Mouse (Mus musculus) gastrocnemius, adult 8-10 months (tissue): ENCODE data around the gene Irx5. TPM values are rescaled to one million over a fixed set of nuclear protein-coding genes. Genes with fewer than 3 reads are reported as not detected.

Source experiments
- DNase-seq, 2 experiments: peaks; one replicate each; pipeline ENCODE4 v3.0.0; 2022; ENCODE audit warnings: low spot score in 2 of 2
- total RNA-seq, 4 experiments: library from RNA; stranded (reverse); gene quantifications; 2 replicates each; pipeline ENCODE4 v1.2.4; 2022

Irx5 gene
- total RNA-seq: under 1 TPM in 3 of 4 experiments, not detected in 1; 0.17 to 0.49 (median 0.22) TPM

DNA sequence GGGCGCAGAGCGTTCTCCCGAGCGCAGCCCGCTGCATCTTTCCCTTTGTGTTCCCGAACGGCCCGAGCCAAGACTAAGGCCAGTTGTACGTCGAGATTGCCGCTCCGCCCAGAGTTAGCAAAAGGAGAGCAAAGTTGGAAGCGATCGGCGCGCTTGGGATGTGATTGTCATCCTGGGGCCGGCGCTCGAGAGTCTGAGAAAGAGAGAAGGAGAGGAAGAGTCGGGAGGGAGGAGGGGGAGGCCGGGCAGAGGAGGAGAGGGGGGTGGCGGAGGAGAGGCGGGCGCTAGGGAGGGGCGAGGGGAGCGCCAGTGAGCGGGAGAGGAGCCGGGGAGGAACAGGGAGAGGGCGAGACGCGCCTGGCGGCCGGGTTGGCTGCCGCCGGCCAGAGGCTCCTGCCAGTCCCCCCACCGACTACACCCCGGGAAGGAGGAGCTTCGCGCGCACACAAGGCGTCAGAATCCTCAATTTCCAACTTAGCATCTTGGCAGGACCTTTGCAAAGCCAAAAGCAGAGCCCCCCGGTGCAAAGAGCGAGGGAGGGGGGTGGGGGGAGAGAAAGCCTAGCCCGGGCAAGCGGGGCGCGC lies at the start of gene Irx5:
Gene Irx5 (plus strand): TSS at position 228 of the 584 bp plus-strand sequence.
- DNase-seq: no peak

DNA sequence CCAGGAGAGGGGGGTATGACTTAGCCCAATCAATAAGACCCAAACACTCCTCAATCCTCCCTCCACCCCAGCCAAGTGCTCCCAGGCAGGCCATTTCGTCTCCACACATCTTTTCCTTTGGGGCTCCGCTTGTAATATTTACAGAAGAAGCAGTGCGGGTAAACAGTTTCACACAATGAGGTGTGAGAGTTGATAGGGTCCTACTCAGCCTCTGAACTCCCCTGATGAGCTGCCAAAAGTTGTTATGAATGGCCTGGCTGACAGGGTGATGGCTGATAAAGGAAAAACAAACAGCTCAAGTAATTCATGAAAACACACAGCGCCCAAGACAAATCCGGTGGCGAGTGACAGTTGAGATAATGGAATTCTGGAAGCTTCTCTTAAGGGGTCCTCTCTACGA lies 45.2 kb upstream of the Irx5 start:
- DNase-seq: no peak

GRCm38 (mm10) chr8:92313707-92314106 lies 43.7 kb upstream of the Irx5 start:
- no peak for DNase-seq

DNA sequence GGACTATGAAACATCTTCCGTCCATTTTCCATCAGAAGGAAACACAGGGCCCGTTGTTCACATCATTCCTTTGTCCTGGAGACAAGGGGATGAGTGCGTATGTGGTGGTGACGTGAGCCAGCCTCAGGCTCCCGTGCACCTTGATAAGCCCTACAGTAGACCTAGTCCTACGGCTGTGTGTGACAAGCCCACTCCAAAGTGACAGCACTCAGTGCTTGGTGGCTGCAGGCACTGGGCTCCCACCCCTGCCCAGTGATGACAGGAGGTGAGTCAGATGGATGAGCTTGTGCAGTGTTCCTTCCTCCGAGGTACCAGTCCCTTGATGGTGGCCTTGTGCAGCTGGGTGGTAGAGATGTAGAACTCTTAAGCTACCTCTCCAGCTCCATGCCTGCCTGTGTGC lies 33.7 kb upstream of the Irx5 start:
- DNase-seq: no peak

DNA sequence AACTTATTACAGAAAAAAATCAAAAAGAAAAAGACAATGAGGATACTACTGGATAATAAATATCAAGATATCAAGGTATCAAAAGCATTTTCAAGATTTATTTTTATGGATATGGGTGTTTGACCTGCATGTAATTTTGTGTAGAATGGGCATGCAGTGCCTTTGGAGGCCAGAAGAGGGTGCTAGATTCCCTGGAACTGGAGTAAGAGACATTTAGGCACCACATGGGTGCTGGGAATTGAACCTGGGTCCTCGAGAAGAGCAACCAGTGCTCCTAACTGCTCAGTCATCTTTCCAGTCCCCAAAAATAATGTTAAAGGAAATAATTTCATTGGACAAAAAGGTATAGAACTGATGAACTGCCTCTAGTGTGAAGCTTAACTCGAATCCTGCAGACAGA lies 30.2 kb upstream of the Irx5 start:
- DNase-seq: no peak

DNA sequence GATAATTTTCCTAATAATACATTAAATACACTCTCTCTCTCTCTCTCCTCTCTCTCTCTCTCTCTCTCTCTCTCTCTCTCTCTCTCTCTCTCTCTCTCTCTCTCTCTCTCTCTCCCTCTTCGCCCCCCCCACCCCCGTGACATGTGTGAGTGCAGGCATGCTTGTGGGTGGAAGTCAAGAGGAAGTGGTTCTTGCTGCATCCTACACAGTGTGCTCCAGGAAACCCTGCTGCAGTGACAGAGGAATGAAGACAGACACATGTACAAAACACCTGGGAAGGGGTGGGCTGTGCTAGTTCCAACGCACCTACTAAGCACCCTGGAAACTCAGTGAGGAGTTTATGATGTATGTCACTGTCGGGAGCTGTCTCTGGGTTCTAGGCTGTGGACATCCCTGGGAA lies 28.2 kb upstream of the Irx5 start:
- no peak for DNase-seq

GRCm38 (mm10) chr8:92331811-92332210 lies 25.6 kb upstream of the Irx5 start:
- no peak for DNase-seq

DNA sequence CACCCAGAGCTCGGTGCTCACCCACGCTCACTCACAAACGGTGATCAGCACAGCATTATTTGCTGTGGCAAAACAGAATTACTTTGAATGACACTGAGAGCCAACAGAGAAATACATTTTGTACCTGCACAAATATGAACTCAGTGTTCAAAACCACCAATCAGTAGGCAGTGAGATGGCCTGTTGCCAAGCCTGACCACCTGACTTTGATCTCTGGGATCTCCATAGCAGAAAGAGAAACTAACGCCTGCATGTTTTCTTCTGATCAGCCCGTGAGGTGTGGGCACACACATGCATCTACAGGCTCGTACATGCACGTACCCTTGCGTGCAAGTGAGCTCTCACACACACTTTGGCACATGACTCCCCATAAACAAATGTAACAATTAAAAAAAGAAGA lies 24.0 kb upstream of the Irx5 start:
- DNase-seq: no peak

DNA sequence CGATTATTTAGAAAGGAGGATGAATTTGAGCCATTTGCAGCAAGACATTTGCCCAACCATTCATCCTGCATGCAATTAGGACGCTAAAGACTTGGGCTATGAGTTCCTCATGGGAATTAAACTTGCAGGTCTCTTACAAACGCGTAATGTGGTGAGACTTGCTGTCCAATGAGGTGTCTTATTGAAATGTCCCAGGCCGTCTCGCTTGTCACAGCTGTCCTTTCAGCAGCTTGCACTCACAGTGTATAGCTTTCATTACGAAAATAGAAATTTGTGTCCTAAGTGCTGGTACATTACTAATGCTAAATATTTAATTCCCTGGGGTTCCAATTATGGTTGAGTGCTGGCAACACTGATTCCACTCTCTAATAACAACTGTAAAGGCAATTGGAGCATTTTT lies 22.3 kb upstream of the Irx5 start:
- no peak for DNase-seq

DNA sequence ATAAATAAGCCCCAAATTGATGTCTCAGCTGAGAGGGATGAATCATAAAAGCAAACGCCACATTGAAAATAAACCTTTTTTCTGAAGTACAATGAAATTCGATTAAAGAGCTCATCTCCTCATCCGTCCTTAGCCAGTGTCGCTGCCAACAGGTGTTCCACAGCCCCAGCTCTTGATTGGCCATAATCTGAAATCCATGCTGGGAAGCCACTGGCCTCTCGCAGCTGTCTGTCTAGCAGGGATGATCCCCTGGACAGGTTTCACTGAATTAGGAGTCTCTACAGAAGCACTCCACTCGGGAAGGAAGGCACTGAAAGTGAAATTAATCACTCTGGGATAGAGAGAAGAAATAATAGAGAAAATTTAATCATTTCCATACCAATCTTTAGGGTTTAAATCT lies 21.4 kb upstream of the Irx5 start:
- no peak for DNase-seq

GRCm38 (mm10) chr8:92343544-92343943 lies 13.9 kb upstream of the Irx5 start:
- DNase-seq: no peak

DNA sequence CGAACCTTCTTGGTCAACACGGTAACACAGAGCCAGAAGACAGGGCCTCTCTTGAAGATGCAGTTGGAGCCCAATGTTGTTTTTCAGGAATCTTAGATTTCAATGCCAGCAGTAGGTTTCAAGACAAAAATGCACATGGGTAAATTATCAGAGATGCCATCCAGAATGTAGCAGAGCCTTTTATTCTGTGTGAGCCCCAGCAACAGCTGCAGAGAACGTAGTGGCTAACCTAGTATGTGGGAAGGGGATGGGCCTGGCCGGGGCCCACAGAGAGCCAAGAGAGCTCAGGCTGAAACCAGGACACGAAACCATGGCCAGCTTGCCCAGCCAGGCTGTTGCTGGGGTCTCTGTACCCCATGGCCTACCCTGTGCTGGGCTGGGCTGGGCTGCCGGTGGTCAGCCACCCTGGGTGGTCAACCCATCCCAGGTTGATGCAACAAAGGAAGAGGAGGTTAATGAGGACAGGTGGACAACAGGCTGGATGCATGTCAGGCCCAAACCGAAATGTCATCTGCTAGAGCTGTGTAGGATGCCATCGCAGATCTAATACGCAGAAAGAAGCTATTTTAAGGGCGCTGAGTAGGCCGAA lies 7.4 kb upstream of the Irx5 start:
- DNase-seq: no peak

GRCm38 (mm10) chr8:92353405-92353804 lies 4.0 kb upstream of the Irx5 start:
- DNase-seq: no peak

DNA sequence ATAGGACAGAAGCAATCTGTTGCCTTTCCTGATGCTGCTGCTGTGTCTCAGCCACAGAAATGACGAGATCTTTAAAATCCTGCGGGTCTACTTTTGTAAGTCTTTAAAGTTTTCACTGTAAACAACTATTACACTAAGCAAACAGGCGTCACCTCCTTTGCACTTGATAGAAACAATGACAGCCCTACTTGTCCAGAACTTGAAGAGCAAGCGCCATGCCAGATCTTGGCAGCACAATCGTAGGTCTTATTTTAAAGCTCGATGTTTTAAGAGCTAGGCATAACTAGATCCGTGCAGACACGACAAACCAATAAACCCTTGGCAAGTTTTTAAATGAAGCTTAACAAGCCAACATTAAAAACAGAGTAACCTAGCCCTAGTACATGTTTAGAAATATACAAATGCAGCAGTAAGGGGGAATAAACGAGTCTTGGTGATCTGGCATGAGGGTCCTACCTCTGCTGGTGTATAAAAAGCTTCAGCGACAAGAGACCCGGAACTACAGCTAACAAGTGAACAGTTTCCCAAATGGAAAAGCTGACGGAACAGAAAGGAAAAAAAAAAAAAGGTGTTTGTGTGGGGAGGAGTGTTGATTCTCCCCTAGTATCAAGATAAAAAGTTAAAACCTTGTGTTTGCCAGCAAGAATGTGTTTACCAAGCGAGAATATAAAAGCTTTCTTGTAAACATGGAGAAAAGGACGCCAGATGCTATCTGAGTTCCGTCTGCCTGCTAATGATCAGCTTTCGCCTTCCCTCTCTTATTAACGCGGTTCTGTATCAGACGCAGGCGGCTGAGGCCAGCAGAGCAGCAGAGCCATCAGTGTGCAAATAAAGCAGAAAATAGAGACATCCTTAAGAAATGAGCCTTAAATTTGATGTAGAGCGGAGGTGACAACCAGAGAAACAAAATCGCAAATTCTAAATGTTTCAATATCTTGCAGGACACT lies 2.6 kb upstream of the Irx5 start:
- DNase-seq: no peak

DNA sequence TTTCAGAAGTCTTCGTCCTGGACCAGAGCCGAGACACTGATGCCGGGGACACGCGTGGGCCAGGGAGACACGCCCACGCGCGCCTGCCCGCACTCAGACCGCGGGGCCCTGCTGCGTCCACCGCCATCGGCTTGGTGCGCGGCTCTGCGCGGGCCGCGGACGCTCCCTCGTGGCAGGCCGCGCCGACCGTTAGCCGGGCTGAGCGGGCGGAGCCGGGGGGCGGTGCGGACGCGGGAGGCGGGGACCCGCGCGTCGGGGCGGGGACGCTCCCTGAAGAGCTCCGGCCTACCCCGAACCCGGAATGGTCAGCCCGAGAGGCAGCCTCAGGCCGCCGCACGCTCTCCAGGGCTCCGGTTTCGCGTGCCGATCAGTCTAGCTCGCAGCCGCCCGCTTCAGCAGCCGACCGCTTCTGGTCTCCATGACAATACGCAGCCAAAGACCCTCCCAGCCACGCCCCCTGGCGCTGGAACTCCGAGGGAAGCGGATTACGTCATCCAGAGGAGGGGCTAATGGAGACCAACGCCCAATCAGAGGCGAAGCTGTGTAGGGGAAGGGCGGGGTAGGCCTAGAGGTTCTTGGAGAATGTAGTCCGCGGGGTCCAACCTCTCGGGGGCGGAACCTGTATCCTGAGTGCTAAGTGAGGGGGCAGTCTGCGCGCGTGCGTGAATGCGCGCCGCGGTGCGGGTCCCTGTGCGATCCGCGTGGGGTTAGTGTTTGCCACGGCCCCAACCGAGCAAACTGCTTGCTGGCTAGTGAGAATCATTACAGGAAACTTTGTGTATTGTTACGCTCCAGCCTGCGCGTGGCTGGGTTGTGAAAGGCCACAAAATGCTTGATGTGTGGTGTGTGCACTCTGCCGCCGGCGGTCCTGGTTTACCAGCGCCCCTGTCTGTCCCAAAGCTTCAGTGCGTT lies 1.5 kb upstream of the Irx5 start:
- peak; percentile 93 to 94 for DNase-seq

GRCm38 (mm10) chr8:92356613-92357375 lies 631 bp upstream of the Irx5 start:
- DNase-seq: no peak

DNA sequence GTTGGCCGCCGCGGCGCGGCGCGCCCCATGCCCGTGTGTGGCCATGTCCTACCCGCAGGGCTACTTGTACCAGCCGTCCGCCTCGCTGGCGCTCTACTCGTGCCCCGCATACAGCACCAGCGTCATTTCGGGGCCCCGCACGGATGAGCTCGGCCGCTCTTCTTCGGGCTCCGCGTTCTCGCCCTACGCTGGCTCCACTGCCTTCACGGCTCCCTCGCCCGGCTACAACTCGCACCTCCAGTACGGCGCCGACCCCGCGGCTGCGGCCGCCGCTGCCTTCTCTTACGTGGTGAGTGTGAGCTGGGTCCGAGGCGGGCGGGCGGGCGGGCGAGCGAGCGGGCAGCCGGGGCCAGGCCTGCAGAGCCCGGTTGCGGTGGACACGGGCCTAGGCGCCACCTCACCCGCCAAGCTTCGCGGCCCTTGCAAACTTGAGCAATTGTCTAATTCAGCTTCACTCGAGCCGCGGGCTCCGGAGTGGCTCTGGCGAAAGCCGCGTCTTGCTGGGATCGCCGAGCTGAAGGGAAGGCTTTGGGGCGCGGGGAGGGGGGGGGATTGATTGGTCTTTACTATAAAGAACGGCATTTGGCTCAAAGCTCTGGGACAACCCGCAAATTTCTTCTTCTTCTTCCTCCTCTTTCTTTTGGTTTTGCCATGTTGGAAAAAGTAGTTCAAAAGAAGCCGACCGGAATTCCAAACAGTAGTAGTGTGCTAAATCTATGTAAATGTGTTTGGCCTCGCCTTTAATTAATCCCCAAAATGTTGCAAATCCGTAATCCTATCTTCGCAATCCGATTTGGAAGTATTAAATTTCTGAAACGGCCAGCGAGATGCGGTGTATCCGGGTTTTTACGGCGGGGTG lies 945 bp downstream of the Irx5 start:
- DNase-seq: no peak

GRCm38 (mm10) chr8:92359000-92359832 lies 1.8 kb downstream of the Irx5 start:
- no peak for DNase-seq

- DNase-seq: no peak
Observed at GRCm38 (mm10) chr8:92359833-92360082, 2.3 kb downstream of the Irx5 start.
